Mouse (Mus musculus): ENCODE data around the gene Glis1. TPM values are rescaled to one million over a fixed set of nuclear protein-coding genes. Genes with fewer than 3 reads are reported as not detected.
A peak's percentile ranks its signal among the peaks of the same experiment; 100 is the strongest.
"Not testable (repeated sequence)": the region's sequence is repeated elsewhere in the genome, so short reads cannot be mapped to it uniquely, and the experiment has no call there.

Gene Glis1
- polyA plus RNA-seq, 1 experiment from 2014 or later, result 0.49 TPM

- WGBS, result 49% methylated on average over 14 of the region's 14 CpGs
These were observed 156.6 kb downstream of the Glis1 start for GRCm38 (mm10) chr4:107590805-107591534.

GRCm38 (mm10) chr4:107593426-107593825 is 159.0 kb downstream of the Glis1 start:
- H3K4me2 ChIP-seq, result no peak overlapping the region
- no peak for ATAC-seq (ENCODE audit: insufficient read depth, low FRiP score, low read depth)
- 89% methylated on average over 4 of the region's 4 CpGs for WGBS

More at GRCm38 (mm10) chr4:107590805-107591534, 156.6 kb downstream of the Glis1 start:
- no peaks in the 10 kb centered on the region for H3K4me1 ChIP-seq
- H3K27me3 ChIP-seq (replicated peaks), result no peaks in the 10 kb centered on the region
- no peak for ATAC-seq (ENCODE audit: insufficient read depth, low FRiP score, low read depth)
- H3K9me3 ChIP-seq, result no peaks in the 10 kb centered on the region
- no peak overlapping the region for H3K4me3 ChIP-seq (replicated peaks)
- no peak overlapping the region for H3K27ac ChIP-seq
- H3K4me2 ChIP-seq, result no peak overlapping the region
- no peaks in the 10 kb centered on the region for H3K36me3 ChIP-seq
- H3K9ac ChIP-seq, result no peak overlapping the region

GRCm38 (mm10) chr4:107597226-107597897 is 163.0 kb downstream of the Glis1 start:
- no peak overlapping the region for H3K4me2 ChIP-seq
- H3K27ac ChIP-seq, result no peak overlapping the region
- H3K9ac ChIP-seq, result no peak overlapping the region
- H3K9me3 ChIP-seq, result no peaks in the 10 kb centered on the region
- no peaks in the 10 kb centered on the region for H3K27me3 ChIP-seq (replicated peaks)
- no peak overlapping the region for H3K4me3 ChIP-seq (replicated peaks)
- 42% methylated on average over 9 of the region's 9 CpGs for WGBS
- H3K4me1 ChIP-seq, result peaks cover 12% of the 10 kb centered on the region; the same call in 1 of the 2 replicates
- no peaks in the 10 kb centered on the region for H3K36me3 ChIP-seq
- ATAC-seq (ENCODE audit: insufficient read depth, low FRiP score, low read depth), result no peak

More at GRCm38 (mm10) chr4:107593426-107593825, 159.0 kb downstream of the Glis1 start:
- Histone ChIP-seq H3K9me3 (no peaks in the 10 kb centered on the region), H3K27me3 (replicated peaks) (no peaks in the 10 kb centered on the region), H3K4me1 (peaks cover 12% of the 10 kb centered on the region; the same call in 1 of the 2 replicates), H3K9ac (no peak overlapping the region), H3K27ac (no peak overlapping the region), H3K4me3 (replicated peaks) (no peak overlapping the region), H3K36me3 (no peaks in the 10 kb centered on the region)

GRCm38 (mm10) chr4:107597898-107598580 is 163.6 kb downstream of the Glis1 start:
- Histone ChIP-seq H3K4me2 (no peak overlapping the region), H3K4me1 (peaks cover 12% of the 10 kb centered on the region; the same call in 1 of the 2 replicates), H3K36me3 (no peaks in the 10 kb centered on the region), H3K27me3 (replicated peaks) (no peaks in the 10 kb centered on the region), H3K9ac (no peak overlapping the region), H3K27ac (no peak overlapping the region), H3K9me3 (no peaks in the 10 kb centered on the region), H3K4me3 (replicated peaks) (no peak overlapping the region)
- 15% methylated on average over 10 of the region's 10 CpGs for WGBS
- ATAC-seq (ENCODE audit: insufficient read depth, low FRiP score, low read depth), result no peak

GRCm38 (mm10) chr4:107598581-107598958 is 164.2 kb downstream of the Glis1 start:
- WGBS, result 84% methylated on average over 5 of the region's 5 CpGs
- not testable (repeated sequence) for H3K27ac ChIP-seq, H3K9ac ChIP-seq

GRCm38 (mm10) chr4:107602284-107602683 is 167.9 kb downstream of the Glis1 start:
- Histone ChIP-seq H3K27me3 (replicated peaks) (no peaks in the 10 kb centered on the region), H3K9me3 (no peaks in the 10 kb centered on the region), H3K4me3 (replicated peaks) (no peak overlapping the region), H3K9ac (no peak overlapping the region), H3K4me2 (no peak overlapping the region), H3K27ac (no peak overlapping the region), H3K4me1 (peaks cover 10% of the 10 kb centered on the region; the same call in 1 of the 2 replicates), H3K36me3 (no peaks in the 10 kb centered on the region)
- ATAC-seq (ENCODE audit: insufficient read depth, low FRiP score, low read depth), result no peak
- 86% methylated on average over 7 of the region's 7 CpGs for WGBS

More at GRCm38 (mm10) chr4:107598581-107598958, 164.2 kb downstream of the Glis1 start:
- H3K4me1 ChIP-seq, result peaks cover 12% of the 10 kb centered on the region; the same call in 1 of the 2 replicates
- not testable (repeated sequence) for H3K27me3 ChIP-seq (replicated peaks); H3K36me3 ChIP-seq; H3K4me3 ChIP-seq (replicated peaks); H3K9me3 ChIP-seq; ATAC-seq (ENCODE audit: insufficient read depth, low FRiP score, low read depth); H3K4me2 ChIP-seq

GRCm38 (mm10) chr4:107602787-107603186 is 168.4 kb downstream of the Glis1 start:
- Histone ChIP-seq H3K4me1 (peaks cover 6% of the 10 kb centered on the region; the same call in 1 of the 2 replicates), H3K4me2 (no peak overlapping the region), H3K27ac (no peak overlapping the region), H3K36me3 (no peaks in the 10 kb centered on the region), H3K27me3 (replicated peaks) (no peaks in the 10 kb centered on the region), H3K9ac (no peak overlapping the region), H3K9me3 (no peaks in the 10 kb centered on the region), H3K4me3 (replicated peaks) (no peak overlapping the region)
- 74% methylated on average over 14 of the region's 14 CpGs for WGBS
- no peak for ATAC-seq (ENCODE audit: insufficient read depth, low FRiP score, low read depth)

GRCm38 (mm10) chr4:107603208-107603607 is 168.8 kb downstream of the Glis1 start:
- Histone ChIP-seq H3K4me3 (replicated peaks) (no peak overlapping the region), H3K4me2 (no peak overlapping the region), H3K4me1 (peaks cover 2% of the 10 kb centered on the region; the same call in 1 of the 2 replicates), H3K36me3 (no peaks in the 10 kb centered on the region), H3K27ac (no peak overlapping the region), H3K9ac (no peak overlapping the region), H3K27me3 (replicated peaks) (no peaks in the 10 kb centered on the region), H3K9me3 (no peaks in the 10 kb centered on the region)
- WGBS, result 63% methylated on average over 7 of the region's 7 CpGs
- ATAC-seq (ENCODE audit: insufficient read depth, low FRiP score, low read depth), result no peak

- ATAC-seq (ENCODE audit: insufficient read depth, low FRiP score, low read depth), result peak; percentile 70; the same call in 1 of the 2 replicates
- Histone ChIP-seq H3K4me3 (replicated peaks) (no peak overlapping the region), H3K9me3 (no peaks in the 10 kb centered on the region), H3K4me1 (no peaks in the 10 kb centered on the region), H3K9ac (no peak overlapping the region), H3K27ac (no peak overlapping the region), H3K27me3 (replicated peaks) (no peaks in the 10 kb centered on the region), H3K4me2 (no peak overlapping the region), H3K36me3 (no peaks in the 10 kb centered on the region)
- WGBS, result 83% methylated on average over 17 of the region's 17 CpGs
These were observed 171.7 kb downstream of the Glis1 start for GRCm38 (mm10) chr4:107605964-107606602.

- Histone ChIP-seq H3K27ac (no peak overlapping the region), H3K4me1 (no peaks in the 10 kb centered on the region), H3K9me3 (no peaks in the 10 kb centered on the region), H3K4me2 (no peak overlapping the region), H3K27me3 (replicated peaks) (no peaks in the 10 kb centered on the region), H3K4me3 (replicated peaks) (no peak overlapping the region), H3K9ac (no peak overlapping the region), H3K36me3 (no peaks in the 10 kb centered on the region)
- WGBS, result 68% methylated on average over 8 of the region's 8 CpGs
- no peak for ATAC-seq (ENCODE audit: insufficient read depth, low FRiP score, low read depth)
These were observed 175.4 kb downstream of the Glis1 start for GRCm38 (mm10) chr4:107609775-107610174.

GRCm38 (mm10) chr4:107611888-107612650 is 177.7 kb downstream of the Glis1 start:
- H3K27ac ChIP-seq, result no peak overlapping the region
- H3K4me1 ChIP-seq, result no peaks in the 10 kb centered on the region
- H3K36me3 ChIP-seq, result no peaks in the 10 kb centered on the region
- WGBS, result 57% methylated on average over 9 of the region's 9 CpGs
- no peak overlapping the region for H3K4me2 ChIP-seq
- no peak for ATAC-seq (ENCODE audit: insufficient read depth, low FRiP score, low read depth)
- H3K9ac ChIP-seq, result no peak overlapping the region
- no peaks in the 10 kb centered on the region for H3K27me3 ChIP-seq (replicated peaks)
- H3K9me3 ChIP-seq, result no peaks in the 10 kb centered on the region
- no peak overlapping the region for H3K4me3 ChIP-seq (replicated peaks)

All from stomach, embryonic 15.5 days (tissue).